Mouse (Mus musculus) myocyte (in vitro differentiated cells): Measurements from ENCODE around the gene Plekho1.

ENCODE experiments used
- MAX ChIP-seq: IDR thresholded peaks from one replicate; pipeline ENCODE4 v1.6.1; 2011; ENCODE audit warnings: low read depth, mild to moderate bottlenecking, control low read depth
- MYOD1 ChIP-seq, 3 experiments: IDR thresholded peaks; one replicate each; pipeline ENCODE4 v1.6.1; 2011; ENCODE audit warnings: control low read depth in 2 of 3, low read depth in 2 of 3, mild to moderate bottlenecking in 2 of 3, moderate library complexity in 1 of 3; ENCODE audit not compliant: insufficient read length in 2 of 3, control insufficient read depth in 1 of 3
- MYOG ChIP-seq, 3 experiments: IDR thresholded peaks; one replicate each; pipeline ENCODE4 v1.6.1; 2011; ENCODE audit warnings: control low read depth in 2 of 3, low read depth in 2 of 3, mild to moderate bottlenecking in 2 of 3; ENCODE audit not compliant: insufficient read length in 2 of 3, control insufficient read depth in 1 of 3, insufficient read depth in 1 of 3
- POLR2A ChIP-seq: IDR thresholded peaks from one replicate; pipeline ENCODE4 v1.6.1; 2011; ENCODE audit warnings: low read depth, mild to moderate bottlenecking, control low read depth, moderate library complexity; ENCODE audit not compliant: insufficient read length
- POLR2AphosphoS2 ChIP-seq: IDR thresholded peaks from one replicate; pipeline ENCODE4 v1.6.1; 2011; ENCODE audit warnings: low read depth, control low read depth; ENCODE audit not compliant: insufficient read length
- REST ChIP-seq: IDR thresholded peaks from one replicate; pipeline ENCODE4 v1.6.1; 2011; ENCODE audit warnings: mild to moderate bottlenecking, control low read depth, moderate library complexity; ENCODE audit not compliant: insufficient read depth, insufficient read length
- TCF12 ChIP-seq: IDR thresholded peaks from one replicate; pipeline ENCODE4 v1.6.1; 2011; ENCODE audit warnings: mild to moderate bottlenecking, control low read depth; ENCODE audit not compliant: poor library complexity, insufficient read depth, severe bottlenecking
- USF1 ChIP-seq: IDR thresholded peaks from one replicate; pipeline ENCODE4 v1.6.1; 2011; ENCODE audit warnings: low read depth, mild to moderate bottlenecking, control low read depth, moderate library complexity

GRCm38 (mm10) chr3:96029766-96030165 is 34.0 kb upstream of the Plekho1 start:
- TF ChIP-seq USF1 (no peak), POLR2A (no peak), TCF12 (no peak), MYOG (IDR thresholded peaks at IDR 0.05; ENCODE audit: control insufficient read depth in 1 of 3, insufficient read depth in 1 of 3, insufficient read length in 2 of 3, low read depth in 2 of 3) (no peak), POLR2AphosphoS2 (no peak), MAX (no peak), MYOD1 (IDR thresholded peaks at IDR 0.05; ENCODE audit: control insufficient read depth in 1 of 3, insufficient read length in 2 of 3, low read depth in 2 of 3) (no peak), REST (no peak)
